Mouse (Mus musculus) lung, postnatal 0 days (tissue): ENCODE measurements around the gene 3110082I17Rik.

Source experiments
- CTCF ChIP-seq: IDR thresholded peaks from 2 replicates; pipeline ENCODE4 v1.5.1; 2016; ENCODE audit warnings: antibody characterized with exemption, mild to moderate bottlenecking
- EP300 ChIP-seq: IDR thresholded peaks from 2 replicates; pipeline ENCODE4 v1.6.1; 2016; ENCODE audit warnings: antibody characterized with exemption, mild to moderate bottlenecking, control low read depth

DNA sequence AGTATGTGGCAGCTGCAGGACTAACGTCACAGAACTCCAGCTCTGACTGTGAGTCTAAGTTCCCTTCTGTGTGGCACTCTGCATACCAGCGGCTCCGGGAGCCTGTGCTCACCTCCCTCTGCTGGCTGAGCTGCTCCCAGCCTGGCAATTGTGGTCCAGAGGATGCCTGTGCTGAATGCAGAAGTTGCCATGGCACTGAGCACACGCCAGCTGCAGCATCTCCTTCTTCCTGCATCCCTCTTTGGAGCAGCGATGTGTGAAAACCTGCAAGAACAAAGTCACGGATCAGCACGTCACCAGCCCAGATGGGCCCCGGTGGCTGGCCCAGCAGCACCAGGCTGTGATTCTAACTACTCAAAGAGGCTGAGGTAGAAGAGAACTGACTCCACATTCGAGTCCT, 14.4 kb upstream of the 3110082I17Rik start:
- TF ChIP-seq EP300 (no peak), CTCF (no peak)
